Mouse (Mus musculus): ENCODE measurements around the gene Acbd6.

The Acbd6 gene

DNA sequence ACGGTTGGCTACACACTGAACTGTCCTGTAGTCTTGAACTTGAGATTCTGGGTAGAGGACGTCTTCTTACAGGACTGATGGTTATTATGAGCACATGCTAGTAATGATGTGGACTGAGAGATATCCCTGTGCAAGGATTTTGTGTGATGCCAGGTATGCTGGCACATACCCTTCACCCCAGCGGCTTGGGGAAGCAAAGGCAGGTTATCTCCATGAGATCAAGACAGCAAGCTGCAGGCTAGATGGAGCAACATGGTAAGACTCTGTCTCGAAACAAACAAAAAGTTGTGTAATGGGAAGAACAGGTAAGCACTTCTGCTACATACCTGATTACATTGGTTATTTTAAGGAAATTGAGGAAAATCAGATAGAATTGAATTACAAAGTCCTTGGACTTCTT, 2.1 kb downstream of the Acbd6 start:
- DNase-seq (ENCODE audit: low read depth, low spot score) = no peak

DNA sequence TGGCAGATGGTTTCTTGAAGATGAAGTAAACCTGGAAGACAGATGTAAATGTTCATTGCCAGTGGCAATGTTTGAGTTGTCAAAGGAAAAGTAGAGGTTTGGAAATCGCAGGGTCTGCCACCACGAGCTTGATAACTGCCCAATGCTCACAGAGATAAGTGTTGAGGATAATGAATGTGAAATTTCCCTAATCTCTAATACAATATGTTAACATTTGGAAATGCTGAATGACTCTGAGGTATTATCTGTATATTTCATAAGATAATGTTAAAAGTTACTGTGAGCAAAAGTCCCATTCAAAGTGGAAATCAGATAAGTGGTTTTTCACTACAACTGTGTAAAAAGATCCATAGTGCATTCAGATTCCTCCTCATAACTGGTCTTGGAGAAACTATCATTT, 2.8 kb downstream of the Acbd6 start:
- DNase-seq (ENCODE audit: low read depth, low spot score) = no peak

DNA sequence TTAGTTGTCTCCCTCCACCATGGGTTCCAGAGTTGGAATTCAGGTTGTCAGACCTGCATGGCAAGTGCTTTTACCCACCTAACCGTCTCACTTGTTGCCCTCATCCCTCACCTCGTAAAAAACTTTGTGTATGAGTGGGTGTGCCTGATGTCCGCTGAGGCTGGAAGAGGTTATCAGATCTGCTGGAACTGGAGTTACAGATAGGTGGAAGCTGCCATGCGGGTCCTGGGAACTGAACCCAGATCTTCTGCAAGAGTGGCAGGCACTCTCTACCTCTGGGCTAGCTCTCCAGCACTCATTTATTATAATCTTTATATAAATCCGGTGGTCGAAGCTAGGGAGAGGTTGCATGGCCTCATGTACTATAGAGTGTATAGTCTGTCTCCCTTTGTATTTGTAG, 4.3 kb downstream of the Acbd6 start:
- no peak for DNase-seq (ENCODE audit: low read depth, low spot score)

DNA sequence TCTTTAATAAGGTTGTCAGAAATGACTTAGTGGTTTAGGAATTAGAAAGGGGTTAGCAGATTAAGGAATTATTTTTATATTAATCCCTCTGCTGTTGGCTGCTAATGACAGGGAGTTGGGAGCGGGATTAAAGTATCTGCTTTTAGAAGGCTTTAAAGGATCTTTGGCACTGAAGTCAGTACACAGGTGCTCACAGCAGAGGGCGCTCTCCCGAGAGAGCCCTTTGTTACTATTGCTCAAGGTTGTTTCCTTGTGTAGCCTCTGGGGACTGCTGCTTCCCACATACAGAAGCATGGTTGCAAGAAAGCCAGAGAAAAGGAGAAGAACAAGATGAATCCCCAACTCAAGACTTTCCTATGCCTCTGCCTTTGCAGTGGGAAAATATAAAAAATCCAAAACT, 6.8 kb downstream of the Acbd6 start:
- DNase-seq (ENCODE audit: low read depth, low spot score) = peak; percentile 67

DNA sequence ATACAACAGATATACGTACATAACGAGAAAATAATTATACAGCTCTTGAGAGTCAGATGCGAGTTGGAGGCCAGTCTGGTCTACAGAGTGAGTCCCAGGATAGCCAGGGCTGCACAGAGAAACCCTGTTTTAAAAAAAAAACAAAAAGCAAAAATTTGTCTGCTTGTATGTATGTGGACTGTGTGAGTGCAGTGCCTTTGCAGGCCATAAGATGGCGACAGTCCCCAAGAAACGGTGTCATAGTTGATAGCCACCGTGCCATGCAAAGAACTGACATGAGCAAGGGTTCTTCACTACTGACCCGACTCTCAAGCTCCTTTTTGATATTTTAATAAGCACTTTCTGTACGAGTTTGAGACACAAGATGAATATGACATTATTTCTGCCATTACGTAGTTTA, 10.2 kb downstream of the Acbd6 start:
- DNase-seq (ENCODE audit: low read depth, low spot score) = no peak

DNA sequence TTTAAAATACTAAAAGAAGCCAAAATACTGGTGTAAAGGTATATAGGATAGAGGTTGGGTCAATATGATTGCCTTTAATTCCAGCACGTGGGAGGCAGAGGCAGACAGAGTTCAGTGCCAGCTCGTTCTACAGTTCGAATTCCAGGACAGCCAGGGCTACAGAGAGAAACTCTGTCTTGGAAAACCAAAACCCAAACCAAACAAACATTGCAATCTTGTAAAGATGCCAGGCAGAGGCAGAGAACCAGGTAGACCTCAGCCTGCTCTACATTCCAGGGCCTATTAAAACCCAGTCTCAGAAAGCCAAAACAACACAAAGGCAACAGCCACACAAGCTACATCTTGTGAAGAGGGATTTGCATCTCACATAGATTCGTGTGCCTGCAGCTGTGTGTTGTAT, 11.4 kb downstream of the Acbd6 start:
- no peak for DNase-seq (ENCODE audit: low read depth, low spot score)

DNA sequence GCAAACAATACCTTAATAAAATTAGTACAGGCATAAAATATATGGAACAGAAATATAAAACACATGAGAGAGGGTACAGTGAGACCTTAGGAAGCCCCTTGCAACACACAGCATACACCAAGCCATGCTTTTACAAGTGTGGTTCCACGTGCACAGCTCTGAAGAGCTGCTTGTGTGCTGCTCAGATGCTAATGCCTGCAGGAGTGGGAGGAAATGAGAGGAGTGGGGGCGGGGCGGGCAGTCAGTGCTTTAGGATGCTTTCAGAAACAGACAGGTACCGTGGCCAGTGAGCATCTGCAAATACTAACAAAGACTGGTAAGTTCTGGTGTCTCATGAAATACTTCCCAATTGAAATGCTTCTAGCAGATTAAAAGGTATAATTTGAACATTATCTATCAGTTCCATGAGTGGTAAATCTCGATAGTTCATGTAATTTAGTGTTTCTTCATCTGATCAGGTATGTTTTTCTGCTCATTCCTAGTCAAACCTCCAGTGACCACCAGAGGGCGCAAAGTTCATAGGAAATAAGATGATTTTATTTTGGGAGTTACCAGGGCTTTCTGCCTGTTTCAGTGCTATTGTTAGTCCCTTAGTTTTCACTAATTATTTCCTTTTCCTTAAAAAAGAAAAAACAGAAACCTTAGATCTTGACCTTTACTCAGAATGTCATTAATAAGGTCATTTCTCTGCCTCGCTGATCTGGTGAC, 17.2 kb downstream of the Acbd6 start:
- DNase-seq (ENCODE audit: low read depth, low spot score) = peak; percentile 67

DNA sequence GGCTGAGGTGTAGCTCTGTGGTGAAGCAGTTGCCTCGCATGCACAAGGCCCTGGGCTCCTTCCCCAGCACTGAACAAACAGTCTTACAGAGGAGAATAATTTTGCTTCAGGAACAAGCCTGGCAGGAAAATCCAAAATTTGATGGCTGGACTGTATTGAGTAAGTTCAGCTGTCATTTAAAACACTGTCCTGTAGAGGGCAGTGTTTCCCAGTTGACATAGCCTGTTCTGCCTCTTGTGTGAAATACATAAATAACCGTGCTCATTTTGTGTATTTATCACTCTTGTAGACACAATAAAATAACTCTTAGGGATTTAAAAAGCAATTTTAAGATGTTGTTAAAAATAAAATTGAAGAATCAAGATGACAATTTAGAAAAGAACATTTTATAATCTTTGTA, 18.5 kb downstream of the Acbd6 start:
- peak; percentile 76 for DNase-seq (ENCODE audit: low read depth, low spot score)

DNA sequence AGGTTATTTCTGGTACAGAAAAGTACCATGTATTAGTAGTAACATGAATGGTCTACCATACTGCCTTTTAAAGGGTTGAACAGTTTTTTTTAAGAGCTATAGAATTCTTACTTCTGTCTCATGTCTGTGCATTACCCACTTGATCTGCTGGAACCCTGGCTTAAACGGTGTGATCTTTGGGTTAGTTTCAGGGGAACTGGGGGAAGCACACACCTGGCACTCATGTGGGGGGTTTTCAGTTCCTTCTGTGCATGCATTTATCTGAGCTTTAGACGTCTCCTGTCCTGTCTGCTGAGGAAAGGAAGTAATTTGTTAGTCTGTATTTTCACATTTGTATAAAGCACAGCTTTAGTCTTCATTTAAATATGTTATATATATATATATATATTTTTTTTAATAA, 19.4 kb downstream of the Acbd6 start:
- no peak for DNase-seq (ENCODE audit: low read depth, low spot score)

DNA sequence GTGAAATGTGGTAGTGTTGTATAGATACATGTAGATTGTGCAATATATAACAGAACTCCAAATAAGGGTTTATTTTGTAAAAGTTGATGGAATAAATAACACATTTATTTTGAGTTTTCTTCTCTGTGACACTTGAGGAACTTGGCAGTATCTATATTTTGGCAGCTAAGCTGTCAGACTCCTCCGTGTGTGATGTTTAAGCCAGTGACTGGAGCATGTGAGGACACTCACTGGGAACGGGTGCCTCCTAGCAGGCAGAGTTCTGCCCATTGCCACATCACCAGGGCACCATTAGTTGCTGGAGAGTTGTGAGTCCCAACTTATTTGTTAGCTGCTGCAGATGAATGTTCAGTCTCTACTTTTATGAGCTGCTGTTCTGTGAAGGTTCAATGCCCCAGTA, 30.0 kb downstream of the Acbd6 start:
- no peak for DNase-seq (ENCODE audit: low read depth, low spot score)

DNA sequence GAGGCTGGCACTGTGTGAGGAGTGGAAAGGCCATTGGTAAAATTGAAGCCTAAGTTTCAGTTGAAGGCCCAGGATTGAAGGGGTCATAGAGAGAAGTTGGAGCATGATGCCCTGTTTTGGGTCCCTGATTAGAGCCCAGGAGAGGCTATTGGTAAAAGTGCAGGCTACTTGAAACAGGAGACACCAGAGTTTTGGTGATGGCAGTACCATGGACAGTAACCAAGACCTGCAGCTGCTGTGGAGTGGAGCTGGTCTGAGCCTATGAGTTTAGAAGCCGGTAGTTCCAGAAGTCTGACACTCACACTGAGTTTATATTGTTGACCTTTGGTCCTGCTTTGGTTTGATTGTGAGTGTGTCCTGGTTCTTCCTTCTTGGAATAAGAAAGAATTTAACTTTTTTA, 36.2 kb downstream of the Acbd6 start:
- DNase-seq (ENCODE audit: low read depth, low spot score) = peak; percentile 56

DNA sequence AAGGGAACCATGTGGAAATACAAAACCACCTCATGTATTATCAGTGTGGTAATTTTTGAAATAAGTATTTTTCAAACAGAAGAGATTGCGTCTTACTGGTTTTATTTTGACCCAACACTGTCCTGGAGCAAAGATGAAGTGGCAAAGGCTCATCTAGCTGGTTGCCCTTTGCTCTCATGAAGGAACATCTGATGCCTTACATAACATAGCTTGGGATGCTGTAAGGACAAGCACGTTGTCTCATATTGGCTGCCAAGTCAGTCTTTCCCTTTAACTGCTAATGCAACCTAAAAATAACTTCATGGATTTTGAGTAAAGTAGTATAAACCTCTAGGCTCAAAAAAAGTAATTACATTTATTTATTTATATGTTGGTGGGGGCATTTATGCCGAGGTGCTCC, 38.7 kb downstream of the Acbd6 start:
- no peak for DNase-seq (ENCODE audit: low read depth, low spot score)

DNA sequence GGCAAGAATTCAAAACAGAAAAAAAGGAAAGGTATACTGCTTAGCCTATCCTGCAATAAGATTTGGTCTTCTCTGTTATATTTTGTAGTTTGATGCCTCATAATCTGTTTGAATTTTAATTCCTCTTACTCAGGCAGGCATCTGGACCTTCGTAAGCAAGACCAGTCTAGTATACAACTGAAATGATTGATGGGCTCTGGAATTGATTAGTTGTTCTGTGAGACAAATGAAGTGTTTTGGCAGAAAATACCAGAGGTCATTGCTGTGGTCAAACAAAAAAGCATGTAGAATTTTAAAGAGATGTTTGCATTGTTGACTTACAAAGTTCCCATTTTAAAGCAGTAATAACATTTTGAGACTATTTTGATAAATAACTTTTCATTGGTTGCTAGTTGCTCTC, 46.8 kb downstream of the Acbd6 start:
- DNase-seq (ENCODE audit: low read depth, low spot score) = peak; percentile 60

DNA sequence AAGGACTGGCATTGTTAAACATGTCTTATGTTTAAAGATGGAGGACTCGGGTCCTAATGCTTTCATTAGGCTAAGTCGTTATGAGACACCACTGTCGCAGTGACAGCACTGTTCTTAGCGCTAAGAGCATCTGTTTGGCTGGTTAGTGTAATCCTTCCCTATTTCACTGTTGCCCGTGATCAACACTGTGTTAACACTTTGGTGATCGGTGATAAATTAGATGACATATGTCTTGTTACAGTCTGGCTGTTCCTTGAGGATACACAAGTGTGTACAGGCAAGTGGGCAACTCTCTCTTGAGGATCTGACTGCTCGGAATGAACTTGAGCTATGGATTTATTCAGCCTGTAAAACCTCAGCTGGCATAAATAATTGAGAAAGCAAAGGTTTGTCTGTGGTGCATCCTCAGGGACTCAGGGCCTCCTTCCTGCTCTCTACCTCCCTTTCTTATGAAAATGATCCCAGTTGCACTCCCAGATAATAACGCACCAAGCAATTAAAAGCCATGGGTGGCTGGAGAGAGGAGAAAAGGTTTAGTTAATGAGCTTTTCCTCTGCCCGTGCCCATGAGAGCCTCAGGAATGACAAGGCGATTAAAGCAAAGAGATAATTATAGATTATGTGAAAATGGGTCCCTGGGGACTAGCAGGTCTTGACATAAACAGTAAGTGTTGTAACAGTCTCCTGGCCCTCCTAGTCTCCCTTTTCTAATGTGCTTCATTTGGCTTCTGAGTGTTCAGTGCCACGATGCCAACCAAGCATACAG, 47.7 kb downstream of the Acbd6 start:
- DNase-seq (ENCODE audit: low read depth, low spot score) = no peak

DNA sequence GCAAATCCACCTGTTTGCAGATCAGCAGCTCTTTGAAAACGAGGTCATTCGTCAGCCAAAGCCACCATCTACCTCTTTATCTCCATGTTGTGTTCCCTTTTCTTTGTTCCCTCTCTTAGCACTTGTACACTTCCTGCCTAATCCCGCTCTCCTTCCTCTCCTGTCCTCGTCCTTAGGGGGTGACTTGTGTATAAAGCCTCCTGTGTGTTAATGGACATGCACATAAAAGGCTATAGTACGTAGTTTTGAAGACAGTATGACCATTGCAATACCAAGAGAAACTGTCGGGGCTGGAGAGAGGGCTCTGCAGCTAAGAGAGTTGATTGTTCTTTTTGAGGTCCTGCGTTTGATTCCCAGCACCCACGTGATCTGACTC, 48.2 kb downstream of the Acbd6 start:
- DNase-seq (ENCODE audit: low read depth, low spot score) = no peak

DNA sequence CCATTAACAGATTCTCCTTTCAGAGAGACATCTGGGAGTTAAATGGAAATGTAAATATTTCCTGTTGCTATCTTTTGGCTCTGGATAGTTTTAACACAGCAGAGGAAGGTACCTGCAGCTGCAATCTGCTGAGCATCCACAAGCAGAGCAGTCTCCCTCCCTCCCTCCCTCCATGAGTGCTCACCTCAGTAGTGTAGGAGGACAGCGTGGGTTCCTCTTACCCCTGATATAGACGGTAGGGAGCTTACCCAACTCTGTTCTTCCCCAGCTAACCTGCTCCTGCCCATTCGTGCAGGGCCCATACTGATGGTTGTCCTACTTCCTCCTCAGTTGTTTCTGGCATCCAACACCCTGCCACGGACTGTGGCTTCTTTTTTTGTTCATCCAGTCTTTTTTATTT, 50.6 kb downstream of the Acbd6 start:
- no peak for DNase-seq (ENCODE audit: low read depth, low spot score)

DNA sequence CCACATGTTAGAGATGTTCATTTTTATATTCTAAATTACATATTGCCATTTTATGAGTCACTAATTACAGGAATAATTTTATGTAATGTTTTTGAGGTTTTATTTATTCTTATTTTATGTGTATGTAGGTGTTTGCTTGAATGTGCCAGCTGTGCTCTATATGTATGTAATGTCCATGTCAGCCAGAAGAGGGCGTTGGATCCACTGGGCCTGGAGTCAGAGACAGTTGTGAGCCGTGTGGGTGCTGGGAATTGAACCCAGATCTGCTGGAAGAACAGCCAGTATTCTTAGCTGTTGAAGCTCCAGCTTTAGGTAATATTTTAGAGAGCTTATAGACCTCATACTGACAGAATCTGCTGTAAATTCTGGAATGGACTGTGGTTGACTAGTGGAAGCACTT, 56.5 kb downstream of the Acbd6 start:
- DNase-seq (ENCODE audit: low read depth, low spot score) = no peak

DNA sequence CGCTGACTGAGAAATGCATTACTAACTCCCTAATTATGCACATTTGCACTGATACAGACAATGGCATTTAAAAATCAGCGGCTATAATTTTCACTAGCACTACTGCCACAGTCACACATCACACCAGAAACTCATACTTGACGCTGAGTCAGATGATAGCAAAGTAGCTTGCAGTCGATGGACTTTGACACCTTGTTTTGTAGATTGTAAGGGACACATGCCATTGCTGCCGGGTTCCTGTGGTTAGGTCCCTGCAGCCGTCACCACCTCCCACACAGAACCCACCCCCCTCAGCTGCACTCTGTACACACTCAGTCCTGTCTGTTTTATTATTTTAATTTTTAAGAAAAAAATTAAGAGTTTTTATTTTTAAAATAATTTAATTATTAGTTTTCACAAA, 63.2 kb downstream of the Acbd6 start:
- DNase-seq (ENCODE audit: low read depth, low spot score) = no peak

DNA sequence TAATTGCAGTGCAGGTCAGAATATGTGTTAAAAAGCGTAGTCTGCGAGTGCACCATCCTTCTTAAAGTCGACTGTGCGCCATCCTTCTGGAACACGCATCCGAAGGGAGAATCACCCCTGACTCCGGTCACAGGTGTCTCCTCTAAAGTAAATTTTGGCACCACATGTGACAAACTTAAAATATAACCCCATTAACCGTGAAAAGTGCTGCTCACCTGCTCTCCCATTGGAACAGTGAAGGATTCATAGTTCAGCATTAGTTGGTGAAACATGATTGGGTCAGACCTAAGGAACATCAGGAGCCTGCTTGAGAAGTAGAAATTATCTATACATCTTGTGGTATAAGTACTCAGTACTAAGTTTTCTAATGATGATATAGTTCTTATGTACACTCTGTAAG, 65.3 kb downstream of the Acbd6 start:
- DNase-seq (ENCODE audit: low read depth, low spot score) = no peak

DNA sequence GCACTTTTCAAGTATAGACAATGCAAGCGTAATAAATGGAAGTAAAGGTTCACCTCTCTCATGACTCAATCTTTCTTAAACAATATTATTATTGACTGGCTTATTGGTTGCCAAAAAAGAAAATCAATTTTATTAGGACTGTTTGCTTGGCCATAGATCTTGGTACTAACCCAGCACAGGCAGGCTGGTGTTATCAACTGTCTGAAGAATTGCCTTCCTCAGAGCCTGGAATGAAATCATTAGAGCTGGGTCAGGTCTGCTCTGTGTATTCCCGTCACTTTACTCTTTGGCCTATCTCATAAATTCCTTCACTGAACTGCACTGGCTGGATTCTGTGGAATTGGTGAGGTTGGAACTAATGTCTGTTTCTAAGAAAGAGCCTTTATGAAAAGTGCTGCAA, 69.8 kb downstream of the Acbd6 start:
- no peak for DNase-seq (ENCODE audit: low read depth, low spot score)

DNA sequence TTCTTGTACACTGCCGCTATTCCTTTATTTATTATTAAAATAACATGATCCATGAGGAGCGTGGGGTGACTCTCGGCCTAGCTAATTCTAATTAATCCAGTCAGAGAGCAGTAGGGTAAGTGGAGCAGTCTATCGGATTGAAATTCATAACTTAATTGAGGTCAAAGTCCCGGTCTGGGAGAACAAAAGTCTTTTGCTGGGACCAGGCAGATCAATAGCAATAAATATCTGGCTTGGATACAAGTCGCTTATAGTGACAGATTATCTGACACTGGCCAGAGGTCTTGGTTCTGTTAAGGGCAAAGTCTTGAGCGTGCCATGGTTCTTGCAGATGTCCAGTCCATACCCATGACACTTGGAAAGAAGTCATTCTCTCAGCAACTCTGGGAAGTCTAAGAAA, 78.7 kb downstream of the Acbd6 start:
- no peak for DNase-seq (ENCODE audit: low read depth, low spot score)

DNA sequence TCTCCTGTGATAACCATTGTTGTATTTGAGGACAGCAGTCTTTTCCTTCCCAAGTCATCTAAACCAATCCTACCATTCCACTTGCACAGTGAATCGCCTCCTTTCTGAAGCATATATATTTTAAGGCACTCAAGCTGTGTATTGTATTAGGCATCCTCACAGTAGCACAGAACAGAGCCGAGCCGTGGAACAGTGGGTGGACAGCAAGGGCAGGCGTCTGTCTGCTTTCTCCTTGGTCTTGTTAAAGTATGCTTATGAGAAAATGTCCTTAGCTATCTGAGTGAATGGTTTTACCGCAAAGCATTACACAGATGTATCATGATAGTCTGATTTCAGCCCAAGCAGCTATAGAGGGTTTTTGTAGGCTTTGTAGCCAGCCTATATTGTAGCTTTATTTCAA, 87.9 kb downstream of the Acbd6 start:
- no peak for DNase-seq (ENCODE audit: low read depth, low spot score)

All from forelimb bud, embryonic 11.5 days (tissue).